24 mouse cellular contexts compared by ENCODE assay signal in genomic region chr6:41741101-41741500, GRCm38 (mm10). TPM values are rescaled to one million over a fixed set of nuclear protein-coding genes. Genes with fewer than 3 reads are reported as not detected.
"Had no signal": no experiment of that assay in that cellular context is flagged by ENCODE, and none has a peak within 500 bp of the region (broad histone marks: within the 10 kb centered on the region; RNA-seq: fewer than 3 reads in every experiment).

No protein-coding gene starts in this region.

- H3K9me3 ChIP-seq: neural tube, embryonic 15.5 days; stomach, embryonic 15.5 days had no signal

- H3K36me3 ChIP-seq: neural tube, embryonic 15.5 days; stomach, embryonic 15.5 days had no signal

- H3K27me3 ChIP-seq: neural tube, embryonic 15.5 days; stomach, embryonic 15.5 days had no signal

- H3K9ac ChIP-seq: neural tube, embryonic 15.5 days; stomach, embryonic 15.5 days had no signal

- DNase-seq: retina, postnatal 1 day; right cerebral cortex, adult 18-20 months; right cerebral cortex, postnatal 14 days; right cerebral cortex, postnatal 25 days; right cerebral cortex, postnatal 4 days; spleen, adult 18-20 months; thymus, adult 18-20 months; thymus, adult 2 months; thymus, postnatal 14 days; thymus, postnatal 25 days; thymus, postnatal 36 days; thymus, postnatal 4 days had no signal

- H3K4me1 ChIP-seq: neural tube, embryonic 15.5 days; stomach, embryonic 15.5 days had no signal

- H3K4me3 ChIP-seq: neural tube, embryonic 15.5 days; stomach, embryonic 15.5 days had no signal

- H3K27ac ChIP-seq: neural tube, embryonic 15.5 days; stomach, embryonic 15.5 days; stomach, postnatal 0 days had no signal

- H3K4me2 ChIP-seq: neural tube, embryonic 15.5 days; stomach, embryonic 15.5 days had no signal

RNA-seq across cellular contexts. Expression of gene Olfr459, which starts 33.9 kb away (rescaled TPM):
- total RNA-seq: neutrophil, adult 5-6 weeks had no signal
- polyA plus RNA-seq: neural tube, embryonic 14.5 days; neural tube, embryonic 15.5 days; small intestine, adult 2 months; spleen, adult 2 months; stomach, embryonic 14.5 days; stomach, embryonic 15.5 days; stomach, embryonic 16.5 days; stomach, postnatal 0 days; testis, adult 2 months; thymus, adult 2 months; thymus, postnatal 0 days; urinary bladder, adult 2 months had no signal

RNA-seq across cellular contexts. Expression of gene Kel, which starts 37.0 kb away (rescaled TPM):
- polyA plus RNA-seq: small intestine, adult 2 months; urinary bladder, adult 2 months had no signal

RNA-seq across cellular contexts. Expression of gene Llcfc1, which starts 56.9 kb away (rescaled TPM):
- total RNA-seq: neutrophil, adult 5-6 weeks had no signal
- polyA plus RNA-seq: neural tube, embryonic 14.5 days; neural tube, embryonic 15.5 days; small intestine, adult 2 months; spleen, adult 2 months; stomach, postnatal 0 days; thymus, adult 2 months; thymus, postnatal 0 days; urinary bladder, adult 2 months had no signal
